Mouse (Mus musculus): Measurements from ENCODE around the gene Ciz1. TPM values are rescaled to one million over a fixed set of nuclear protein-coding genes. Genes with fewer than 3 reads are reported as not detected.

The Ciz1 gene
- polyA plus RNA-seq, 1 experiment = 101 TPM

GRCm38 (mm10) chr2:32421851-32422251, 69.7 kb downstream of the Ciz1 start:
- H3K4me1 ChIP-seq (ENCODE audit: control insufficient read depth, insufficient read depth, low read length) = peaks cover 38% of the 10 kb centered on the region
- no peak for TF ChIP-seq POLR2A (IDR thresholded peaks at IDR 0.05; ENCODE audit: borderline replicate concordance, low read depth, low read length)
- TF ChIP-seq CTCF (IDR thresholded peaks at IDR 0.05; ENCODE audit: low read depth, low read length) = no peak
- H3K4me3 ChIP-seq (ENCODE audit: insufficient read depth, low read length) = no peak overlapping the region
- H3K27ac ChIP-seq (ENCODE audit: insufficient read depth, low read depth, low read length) = no peak overlapping the region

- Histone ChIP-seq H3K4me1 (ENCODE audit: control insufficient read depth, insufficient read depth, low read length) (peaks cover 55% of the 10 kb centered on the region), H3K27ac (ENCODE audit: insufficient read depth, low read depth, low read length) (peak overlapping the region; percentile 37), H3K4me3 (ENCODE audit: insufficient read depth, low read length) (peak overlapping the region; percentile 49)
- TF ChIP-seq CTCF (IDR thresholded peaks at IDR 0.05; ENCODE audit: low read depth, low read length) (no peak), POLR2A (IDR thresholded peaks at IDR 0.05; ENCODE audit: borderline replicate concordance, low read depth, low read length) (no peak)
Measured at GRCm38 (mm10) chr2:32423481-32424331, 71.6 kb downstream of the Ciz1 start.

DNA sequence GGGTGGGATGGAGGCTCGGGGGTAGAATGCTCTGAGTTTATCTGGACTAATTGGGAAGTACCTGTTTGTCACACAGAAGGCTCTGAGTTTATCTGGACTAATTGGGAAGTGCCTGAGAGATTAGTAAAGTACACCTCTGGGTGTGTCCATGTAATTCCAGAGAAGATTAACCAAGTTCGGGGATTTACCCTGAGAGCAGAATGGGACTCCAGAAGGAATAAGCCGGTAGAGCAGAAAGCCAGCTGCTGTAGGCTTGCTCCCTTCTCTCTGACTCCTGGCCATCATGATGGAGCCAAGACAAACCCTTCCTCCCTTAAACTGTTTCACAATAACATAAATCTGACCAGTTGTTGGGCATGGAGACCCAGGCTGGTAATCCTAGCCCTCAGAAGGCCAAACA, 72.7 kb downstream of the Ciz1 start:
- Histone ChIP-seq H3K27ac (ENCODE audit: insufficient read depth, low read depth, low read length) (peak overlapping the region; percentile 37; the same call in 1 of the 2 replicates), H3K4me3 (ENCODE audit: insufficient read depth, low read length) (no peak overlapping the region), H3K4me1 (ENCODE audit: control insufficient read depth, insufficient read depth, low read length) (peaks cover 66% of the 10 kb centered on the region)
- TF ChIP-seq POLR2A (IDR thresholded peaks at IDR 0.05; ENCODE audit: borderline replicate concordance, low read depth, low read length) (no peak), CTCF (IDR thresholded peaks at IDR 0.05; ENCODE audit: low read depth, low read length) (no peak)

- Histone ChIP-seq H3K4me3 (ENCODE audit: insufficient read depth, low read length) (no peak overlapping the region), H3K27ac (ENCODE audit: insufficient read depth, low read depth, low read length) (no peak overlapping the region), H3K4me1 (ENCODE audit: control insufficient read depth, insufficient read depth, low read length) (peaks cover 68% of the 10 kb centered on the region)
- no peak for TF ChIP-seq CTCF (IDR thresholded peaks at IDR 0.05; ENCODE audit: low read depth, low read length)
- TF ChIP-seq POLR2A (IDR thresholded peaks at IDR 0.05; ENCODE audit: borderline replicate concordance, low read depth, low read length) = no peak
Measured at GRCm38 (mm10) chr2:32425568-32425967, 73.4 kb downstream of the Ciz1 start.

GRCm38 (mm10) chr2:32426141-32426540, 74.0 kb downstream of the Ciz1 start:
- peaks cover 68% of the 10 kb centered on the region for H3K4me1 ChIP-seq (ENCODE audit: control insufficient read depth, insufficient read depth, low read length)
- no peak overlapping the region for H3K27ac ChIP-seq (ENCODE audit: insufficient read depth, low read depth, low read length)
- no peak for TF ChIP-seq POLR2A (IDR thresholded peaks at IDR 0.05; ENCODE audit: borderline replicate concordance, low read depth, low read length)
- no peak overlapping the region for H3K4me3 ChIP-seq (ENCODE audit: insufficient read depth, low read length)

GRCm38 (mm10) chr2:32427720-32428119, 75.6 kb downstream of the Ciz1 start:
- H3K4me1 ChIP-seq (ENCODE audit: control insufficient read depth, insufficient read depth, low read length) = peaks cover 69% of the 10 kb centered on the region
- no peak overlapping the region for H3K4me3 ChIP-seq (ENCODE audit: insufficient read depth, low read length)
- no peak overlapping the region for H3K27ac ChIP-seq (ENCODE audit: insufficient read depth, low read depth, low read length)
- TF ChIP-seq CTCF (IDR thresholded peaks at IDR 0.05; ENCODE audit: low read depth, low read length) (no peak), POLR2A (IDR thresholded peaks at IDR 0.05; ENCODE audit: borderline replicate concordance, low read depth, low read length) (no peak)

GRCm38 (mm10) chr2:32428262-32428722, 76.2 kb downstream of the Ciz1 start:
- H3K4me3 ChIP-seq (ENCODE audit: insufficient read depth, low read length) = peak overlapping the region; percentile 22; the same call in 1 of the 2 replicates
- TF ChIP-seq CTCF (IDR thresholded peaks at IDR 0.05; ENCODE audit: low read depth, low read length) (no peak), POLR2A (IDR thresholded peaks at IDR 0.05; ENCODE audit: borderline replicate concordance, low read depth, low read length) (no peak)
- peaks cover 64% of the 10 kb centered on the region for H3K4me1 ChIP-seq (ENCODE audit: control insufficient read depth, insufficient read depth, low read length)
- H3K27ac ChIP-seq (ENCODE audit: insufficient read depth, low read depth, low read length) = peak overlapping the region; percentile 24; the same call in 1 of the 2 replicates

DNA sequence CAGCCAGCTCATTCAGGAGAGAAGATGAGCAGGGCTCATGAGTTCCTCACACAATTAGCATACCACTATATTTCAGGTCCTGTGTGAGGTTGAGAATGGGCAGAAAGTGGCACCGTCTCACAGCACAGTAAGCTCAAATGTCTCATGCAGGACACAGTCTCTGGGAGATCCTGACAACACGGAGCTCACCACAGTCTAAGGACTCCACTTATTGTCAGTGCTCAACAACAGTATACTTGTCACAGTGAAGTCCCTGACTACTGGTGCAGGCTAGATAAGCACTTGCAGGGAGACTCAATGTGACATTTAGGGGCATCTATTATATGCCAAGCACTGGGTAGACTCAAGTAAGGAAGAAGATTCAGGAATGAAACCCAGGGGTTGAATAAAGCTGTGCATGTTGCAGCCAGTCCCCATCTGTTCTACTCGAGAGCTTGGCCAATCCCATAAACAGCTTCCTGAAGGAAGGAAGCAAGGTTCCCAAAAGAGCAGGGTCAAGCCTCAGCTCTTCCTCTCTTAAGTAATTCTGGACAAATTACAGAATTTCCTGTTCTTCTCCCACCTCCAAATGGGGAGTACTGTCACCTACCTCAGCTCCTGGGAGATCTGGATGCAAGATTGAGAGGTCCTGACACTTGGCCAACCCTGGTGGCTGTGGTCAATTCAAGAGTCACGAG, 77.2 kb downstream of the Ciz1 start:
- TF ChIP-seq POLR2A (IDR thresholded peaks at IDR 0.05; ENCODE audit: borderline replicate concordance, low read depth, low read length) = no peak
- no peak for TF ChIP-seq CTCF (IDR thresholded peaks at IDR 0.05; ENCODE audit: low read depth, low read length)
- Histone ChIP-seq H3K4me1 (ENCODE audit: control insufficient read depth, insufficient read depth, low read length) (peaks cover 56% of the 10 kb centered on the region), H3K4me3 (ENCODE audit: insufficient read depth, low read length) (no peak overlapping the region), H3K27ac (ENCODE audit: insufficient read depth, low read depth, low read length) (no peak overlapping the region)

Other genes with a start within 250 kb of the Ciz1 start
- 28.6 and 34.9 TPM in 2 replicates for gene Prrc2b, start 201.2 kb upstream of the Ciz1 start, polyA plus RNA-seq (2012; ENCODE audit: insufficient read depth, insufficient read length, missing spikeins)
- 21.1 and 23.3 TPM in 2 replicates for gene Pomt1, start 115.7 kb upstream of the Ciz1 start, polyA plus RNA-seq (2012; ENCODE audit: insufficient read depth, insufficient read length, missing spikeins)
- 28.7 and 32.9 TPM in 2 replicates for gene Uck1, start 92.2 kb upstream of the Ciz1 start, polyA plus RNA-seq (2012; ENCODE audit: insufficient read depth, insufficient read length, missing spikeins)
- 44.9 and 47.3 TPM in 2 replicates for gene Golga2, start 64.9 kb upstream of the Ciz1 start, polyA plus RNA-seq (2012; ENCODE audit: insufficient read depth, insufficient read length, missing spikeins)
- gene Swi5, start 64.3 kb upstream of the Ciz1 start, polyA plus RNA-seq (2012; ENCODE audit: insufficient read depth, insufficient read length, missing spikeins) = 168 and 170 TPM in 2 replicates
- gene Dnm1, start 1.0 kb downstream of the Ciz1 start, polyA plus RNA-seq (2012; ENCODE audit: insufficient read depth, insufficient read length, missing spikeins) = 0.66 and 1.1 TPM in 2 replicates
- 53.8 and 63.3 TPM in 2 replicates for gene 1110008P14Rik, start 29.6 kb downstream of the Ciz1 start, polyA plus RNA-seq (2012; ENCODE audit: insufficient read depth, insufficient read length, missing spikeins)
- gene Lcn2, start 35.9 kb downstream of the Ciz1 start, polyA plus RNA-seq (2012; ENCODE audit: insufficient read depth, insufficient read length, missing spikeins) = 2.1 and 2.4 TPM in 2 replicates
- gene Ptges2, start 43.6 kb downstream of the Ciz1 start, polyA plus RNA-seq (2012; ENCODE audit: insufficient read depth, insufficient read length, missing spikeins) = 7.4 and 7.9 TPM in 2 replicates
- 5.5 and 6.0 TPM in 2 replicates for gene Naif1, start 98.1 kb downstream of the Ciz1 start, polyA plus RNA-seq (2012; ENCODE audit: insufficient read depth, insufficient read length, missing spikeins)
- gene Slc25a25, start 99.1 kb downstream of the Ciz1 start, polyA plus RNA-seq (2012; ENCODE audit: insufficient read depth, insufficient read length, missing spikeins) = 4.8 and 6.9 TPM in 2 replicates
- gene Fam102a, start 183.0 kb downstream of the Ciz1 start, polyA plus RNA-seq (2012; ENCODE audit: insufficient read depth, insufficient read length, missing spikeins) = 4.7 and 5.3 TPM in 2 replicates
- gene Dpm2, start 218.5 kb downstream of the Ciz1 start, polyA plus RNA-seq (2012; ENCODE audit: insufficient read depth, insufficient read length, missing spikeins) = 55.6 and 68.0 TPM in 2 replicates
- not detected in 2 replicates for gene Pip5kl1, start 222.5 kb downstream of the Ciz1 start, polyA plus RNA-seq (2012; ENCODE audit: insufficient read depth, insufficient read length, missing spikeins)
- not detected in 2 replicates for gene 9430097D07Rik, start 223.4 kb downstream of the Ciz1 start, polyA plus RNA-seq (2012; ENCODE audit: insufficient read depth, insufficient read length, missing spikeins)
- 22.0 and 26.9 TPM in 2 replicates for gene St6galnac4, start 234.8 kb downstream of the Ciz1 start, polyA plus RNA-seq (2012; ENCODE audit: insufficient read depth, insufficient read length, missing spikeins)
- 30.7 and 35.3 TPM in 2 replicates for gene St6galnac6, start 247.4 kb downstream of the Ciz1 start, polyA plus RNA-seq (2012; ENCODE audit: insufficient read depth, insufficient read length, missing spikeins)

All from bone marrow macrophage, adult 2 months (primary cell).